Mouse (Mus musculus) urinary bladder, adult 18-20 months (tissue): ENCODE data around the gene Itpripl2.

ENCODE experiments used
- DNase-seq, 2 experiments: peaks; one replicate each; pipeline ENCODE4 v3.0.0; 2022; ENCODE audit warnings: low spot score in 2 of 2, mixed read lengths in 2 of 2

Gene Itpripl2

DNA sequence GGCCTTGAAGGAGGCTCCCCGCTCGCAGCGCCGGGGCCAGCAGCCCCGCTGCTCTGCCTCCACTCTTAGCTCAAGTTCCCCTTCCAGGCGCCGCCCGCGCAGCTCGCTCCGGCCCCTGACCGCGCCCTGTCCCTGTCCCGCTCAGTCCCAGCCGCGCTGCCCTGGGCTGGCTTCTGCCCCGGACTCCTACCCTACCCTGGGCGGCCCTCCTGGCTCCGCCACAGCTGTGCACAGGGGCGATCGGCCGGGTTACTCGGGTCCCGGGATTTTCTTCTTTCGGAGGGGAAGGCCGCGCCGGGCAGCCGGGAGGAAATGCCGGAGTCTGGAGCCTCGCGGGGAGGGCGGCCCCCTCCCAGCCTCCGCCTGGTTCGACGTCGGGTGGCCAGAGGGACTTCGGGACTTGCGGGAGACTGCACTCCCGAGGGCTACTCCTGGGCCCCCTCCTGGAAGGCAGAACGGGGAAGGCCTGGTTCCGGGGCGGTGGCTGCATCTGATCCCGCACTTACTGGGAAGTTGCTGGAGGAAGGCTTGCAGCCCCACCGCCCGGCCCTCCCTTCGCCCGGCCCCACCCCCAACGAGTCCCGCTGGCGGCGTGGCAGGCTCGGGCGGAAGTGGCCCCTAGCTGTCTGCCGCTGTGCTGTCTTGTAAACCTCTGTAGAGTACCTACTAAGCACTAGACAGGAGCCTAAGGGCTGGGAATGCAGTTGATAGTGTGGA lies at the start of gene Itpripl2:
Itpripl2 (minus strand) TSS at position 545 of the 717 bp plus-strand sequence.
- DNase-seq = peak; percentile 83 to 85

- DNase-seq = no peak
Measured at GRCm38 (mm10) chr7:118535076-118535475, 43.3 kb upstream of the Itpripl2 start.

GRCm38 (mm10) chr7:118534326-118534725 lies 42.6 kb upstream of the Itpripl2 start:
- no peak for DNase-seq

- peak in 1 of 2 experiments; percentile 92 for DNase-seq
Measured at GRCm38 (mm10) chr7:118533178-118533578, 41.4 kb upstream of the Itpripl2 start, which contains the start of gene Coq7. TSS of gene Coq7 (minus strand) at chr7:118533356.

GRCm38 (mm10) chr7:118532519-118533177 lies 40.9 kb upstream of the Itpripl2 start:
- peak; percentile 90 to 96 for DNase-seq

DNA sequence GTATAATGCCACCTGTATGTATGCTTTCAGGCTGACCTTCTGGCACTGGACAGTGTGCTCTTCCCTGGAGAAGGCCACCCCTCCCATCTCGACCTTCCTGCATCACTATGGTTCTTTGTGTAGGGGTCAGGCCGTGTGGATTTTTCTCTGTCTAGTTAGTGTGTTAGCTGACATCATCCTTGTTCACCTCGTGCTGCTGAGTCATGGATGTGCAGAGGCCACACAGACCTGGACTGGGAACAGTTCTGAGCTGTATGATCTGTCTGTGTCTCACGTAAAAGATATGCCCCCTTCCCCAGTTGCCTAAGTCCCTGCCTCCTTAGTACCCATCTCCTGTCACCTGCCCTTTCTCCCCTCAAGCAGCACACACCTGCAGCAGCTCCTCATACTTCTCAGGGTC lies 35.2 kb upstream of the Itpripl2 start:
- DNase-seq = no peak

GRCm38 (mm10) chr7:118522077-118522476 lies 30.3 kb upstream of the Itpripl2 start:
- no peak for DNase-seq

DNA sequence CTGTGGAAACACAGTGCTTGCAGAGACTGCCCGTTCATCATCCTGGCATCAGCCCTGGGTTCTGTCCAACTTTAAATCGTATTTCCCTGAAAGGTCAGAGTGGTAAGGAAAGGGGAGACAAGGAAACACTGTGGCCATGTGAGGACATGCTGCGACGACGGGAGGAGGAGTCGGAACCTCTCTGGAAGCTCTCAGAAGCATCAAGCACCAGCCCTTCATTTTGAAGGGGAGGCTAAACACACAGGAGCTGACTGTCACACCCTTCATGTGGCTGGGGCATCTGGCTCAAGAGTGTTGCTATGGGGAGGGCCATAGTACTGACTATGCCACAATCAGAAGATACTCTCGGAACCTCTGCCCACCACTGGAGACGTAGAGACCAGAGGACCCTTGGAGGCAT lies 27.9 kb upstream of the Itpripl2 start:
- no peak for DNase-seq

GRCm38 (mm10) chr7:118518687-118519086 lies 26.9 kb upstream of the Itpripl2 start:
- peak; percentile 63 to 75 for DNase-seq

DNA sequence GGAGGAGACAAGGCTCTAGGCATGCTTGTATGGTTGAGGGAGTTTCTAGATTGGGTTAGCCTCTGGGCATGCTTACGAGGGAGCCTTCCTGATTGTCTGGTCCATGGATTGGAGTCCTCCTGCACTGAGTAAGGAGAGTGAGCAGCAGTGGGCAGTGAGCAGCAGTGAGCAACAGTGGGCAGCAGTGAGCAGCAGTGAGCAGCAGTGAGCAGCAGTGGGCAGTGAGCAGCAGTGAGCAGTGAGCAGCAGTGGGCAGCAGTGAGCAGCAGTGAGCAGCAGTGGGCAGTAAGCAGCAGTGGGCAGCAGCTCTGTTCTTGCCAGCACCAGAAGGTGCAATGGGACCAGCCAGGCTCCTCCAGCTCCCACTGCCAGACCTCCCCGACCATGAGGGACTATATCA lies 26.0 kb upstream of the Itpripl2 start:
- DNase-seq = no peak

DNA sequence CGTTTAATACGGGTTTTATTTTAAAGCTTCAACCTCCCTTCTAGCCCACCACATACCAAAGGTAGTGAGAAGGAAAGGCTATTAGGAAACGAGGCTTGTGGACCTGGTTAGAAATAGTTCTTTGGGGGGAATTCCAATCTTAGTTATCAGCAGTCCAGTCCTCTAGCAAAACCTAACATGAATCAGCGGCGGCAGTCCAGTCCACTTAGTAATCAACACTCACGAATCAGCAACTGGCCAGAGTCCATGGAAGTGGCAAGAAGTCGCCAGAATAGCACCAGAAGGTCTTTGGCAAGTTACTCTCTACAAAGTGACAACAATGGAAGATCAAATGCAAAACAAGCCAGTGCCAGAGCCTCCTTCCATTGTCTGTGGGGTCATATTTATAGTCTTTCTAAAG lies 16.8 kb upstream of the Itpripl2 start:
- DNase-seq = no peak

DNA sequence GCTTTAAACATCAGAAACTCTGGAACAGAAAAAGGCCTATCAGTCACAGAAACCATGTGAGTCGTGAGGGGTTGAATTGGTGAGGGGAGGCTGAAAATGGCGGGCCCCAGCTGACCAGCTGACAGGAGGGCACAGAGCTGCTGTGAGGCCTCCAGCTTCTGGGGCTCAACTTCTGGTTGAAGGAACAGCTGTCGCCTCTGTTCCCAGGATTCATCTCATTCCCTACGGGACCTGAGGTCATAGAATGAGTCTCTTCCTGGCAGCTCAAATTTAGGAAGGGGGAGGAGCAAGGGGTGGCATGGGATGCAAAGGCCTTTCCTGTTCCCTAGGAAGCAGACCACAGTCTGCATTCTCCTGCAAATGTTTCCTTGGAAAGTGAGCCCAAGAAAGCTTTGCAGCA lies 12.1 kb upstream of the Itpripl2 start:
- no peak for DNase-seq

- DNase-seq = no peak
Measured at GRCm38 (mm10) chr7:118502333-118502732, 10.6 kb upstream of the Itpripl2 start.

- DNase-seq = no peak
Measured at GRCm38 (mm10) chr7:118499784-118500435, 8.1 kb upstream of the Itpripl2 start.

DNA sequence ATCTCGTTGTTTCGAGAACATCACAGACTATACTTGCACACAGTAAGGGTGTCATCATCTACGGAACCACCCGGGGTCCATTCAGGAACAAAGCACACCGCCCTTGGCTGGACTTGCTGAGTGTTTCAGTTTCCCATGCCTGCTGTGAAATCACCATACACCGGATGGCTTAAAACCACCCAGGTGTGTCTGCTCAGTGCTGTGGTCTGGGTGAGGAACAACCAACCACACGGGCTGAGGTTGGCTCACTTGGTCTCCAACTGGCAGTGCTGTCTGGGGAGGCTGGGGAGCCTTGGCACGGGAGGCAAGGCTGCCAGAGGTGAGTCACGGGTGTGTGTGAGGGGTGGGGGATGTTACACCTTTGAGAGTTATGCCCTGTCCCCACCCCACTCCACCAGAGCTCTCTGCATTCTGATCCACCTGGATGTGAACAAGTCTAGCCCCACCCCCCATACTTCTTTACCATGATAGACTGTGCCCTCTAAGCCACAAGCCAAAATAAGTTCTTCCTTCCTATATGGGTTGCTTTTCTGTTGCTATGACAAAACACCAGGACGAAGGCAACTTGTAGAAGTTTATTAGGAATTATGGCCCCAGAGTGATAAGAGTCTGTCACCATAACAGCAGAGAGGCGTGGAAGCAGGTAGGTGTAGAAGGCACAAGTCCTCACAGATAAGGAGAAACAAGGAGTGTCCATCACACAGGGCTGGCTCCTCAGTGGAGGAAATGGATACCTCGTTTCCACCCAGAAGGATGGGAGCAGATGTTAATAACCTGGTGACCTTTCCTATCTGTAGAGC lies 7.4 kb upstream of the Itpripl2 start:
- DNase-seq = no peak

DNA sequence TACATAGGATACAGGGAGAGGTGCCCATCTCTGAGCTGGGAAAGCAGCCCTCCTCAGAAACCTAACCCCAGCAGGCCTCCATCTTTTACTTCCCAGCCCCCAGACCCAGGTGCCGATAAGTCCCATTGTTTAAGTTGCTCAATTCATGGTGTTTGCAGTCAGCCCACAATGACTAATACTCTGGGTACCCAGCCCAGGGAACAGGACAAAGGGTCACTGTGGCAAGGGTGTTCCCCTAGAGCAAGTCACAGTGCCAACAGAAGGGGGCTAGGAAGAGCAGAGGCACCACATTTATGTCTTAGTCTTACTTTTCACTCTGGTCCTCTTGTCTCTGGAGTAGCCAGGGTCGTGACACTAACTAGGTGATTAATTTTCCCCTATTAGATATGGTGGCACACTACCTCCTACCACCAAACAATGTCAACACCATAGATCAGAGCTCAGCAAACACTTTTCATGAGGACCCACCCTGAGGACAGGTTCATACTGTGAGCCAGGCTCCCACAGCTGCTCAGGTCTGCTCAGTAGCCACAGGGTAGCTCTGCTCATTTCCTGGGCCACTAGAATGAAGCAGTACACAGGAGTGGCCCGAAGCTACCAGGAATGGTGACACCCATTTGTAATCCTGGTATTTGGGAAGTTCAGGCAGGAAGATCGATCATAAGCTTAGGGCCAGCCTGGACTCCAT lies 3.3 kb upstream of the Itpripl2 start:
- DNase-seq = peak in 1 of 2 experiments; percentile 23

DNA sequence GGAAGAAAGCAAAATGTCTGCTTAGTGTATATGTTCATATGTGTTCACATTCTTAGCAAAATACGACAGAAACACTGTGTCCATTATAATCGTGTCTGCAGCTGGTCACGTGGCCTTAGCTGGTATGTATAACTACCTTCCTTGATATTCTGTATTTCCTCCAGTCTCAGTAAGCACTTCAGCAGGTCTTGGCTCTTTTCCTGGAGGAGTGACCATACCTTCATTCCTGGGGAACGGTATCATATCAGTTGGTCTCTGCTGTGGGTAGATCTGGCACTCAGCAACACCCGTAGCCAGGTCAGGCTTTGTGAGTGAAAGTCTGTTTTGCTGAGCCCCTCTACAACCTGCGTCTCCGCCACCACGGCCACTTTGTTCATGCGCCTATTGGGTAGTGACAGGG lies 2.1 kb upstream of the Itpripl2 start:
- no peak for DNase-seq

DNA sequence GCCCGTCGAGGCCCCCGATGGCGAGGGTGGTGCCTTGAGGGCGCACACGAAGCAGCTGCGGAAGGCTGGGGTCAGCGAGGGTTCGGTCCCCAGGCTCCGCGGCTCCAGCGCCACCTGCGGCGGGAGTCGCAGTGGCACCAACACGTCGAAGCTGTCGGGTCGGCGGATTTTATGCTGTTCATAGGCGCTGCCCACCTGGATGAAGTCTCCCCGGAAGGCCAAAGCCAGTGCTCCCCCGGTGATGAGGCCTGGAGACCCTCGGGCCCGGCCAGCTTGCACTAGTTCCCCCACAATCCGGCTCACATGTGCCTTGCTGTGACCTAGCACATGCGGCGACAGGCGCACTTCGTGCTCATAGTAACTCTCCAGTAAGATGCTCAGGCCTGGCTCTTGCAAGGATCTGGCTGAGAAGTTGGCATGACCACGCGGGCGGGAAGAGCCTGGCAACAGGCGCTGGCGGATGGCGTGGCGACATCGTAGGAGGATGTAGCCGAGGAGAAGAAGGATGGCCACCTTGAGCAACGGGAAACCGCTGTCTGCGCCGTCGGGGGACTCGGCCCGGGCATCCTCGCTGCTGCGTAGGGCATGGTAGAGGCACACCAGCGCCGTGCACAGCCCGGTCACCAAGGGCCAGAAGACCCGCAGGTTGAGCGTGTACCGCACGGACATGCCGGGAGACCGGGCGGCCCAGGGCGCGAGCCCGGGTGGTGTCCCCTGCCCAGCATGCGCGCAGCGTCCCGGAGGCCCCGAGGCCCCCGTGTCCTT lies 927 bp downstream of the Itpripl2 start:
- DNase-seq = no peak

DNA sequence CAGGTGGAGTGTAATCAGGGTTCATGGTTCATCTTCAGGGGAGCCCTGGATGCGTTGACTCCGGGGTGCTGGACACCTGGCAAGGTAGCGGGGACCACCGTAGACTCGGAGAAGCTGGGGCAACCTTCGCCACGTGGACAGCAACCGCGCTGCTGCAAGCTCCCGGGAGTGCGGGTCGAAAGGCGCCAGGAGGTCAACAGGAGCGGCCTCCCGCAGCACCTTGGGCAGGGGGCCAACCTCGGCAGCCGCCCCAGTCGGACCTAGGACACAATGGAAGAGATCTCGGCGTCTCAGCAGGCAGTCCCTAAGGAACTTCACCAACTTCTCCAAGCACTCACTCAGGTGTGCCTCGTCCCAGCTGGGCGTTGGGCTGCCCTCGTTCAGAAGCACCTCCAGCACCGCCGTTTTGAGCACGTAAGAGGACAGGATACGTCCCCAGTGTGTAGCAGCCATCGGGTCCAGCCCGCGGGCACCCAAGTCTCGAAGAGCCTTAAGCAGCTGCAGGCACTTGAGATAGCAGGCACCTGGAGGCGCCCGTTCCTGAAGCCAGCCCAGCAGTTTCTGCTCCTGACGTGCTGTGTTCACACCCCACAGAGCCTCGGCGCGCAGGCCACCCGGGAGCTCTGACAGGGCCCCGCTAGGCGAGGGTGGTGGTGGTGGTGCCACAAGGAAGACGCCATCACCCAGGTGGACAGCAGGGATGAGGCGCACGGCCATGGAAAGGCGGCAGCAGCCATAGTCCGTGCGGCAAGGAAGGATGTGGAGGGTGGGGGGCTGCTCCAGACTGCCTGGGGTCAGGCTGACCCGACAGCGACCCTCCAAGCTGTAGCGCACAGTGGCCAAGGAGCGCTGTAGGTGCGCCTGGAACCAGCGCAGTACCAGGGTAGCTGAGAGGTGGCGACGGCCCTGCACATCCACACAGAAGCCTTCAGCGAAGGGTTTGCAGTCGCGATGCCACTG lies 1.8 kb downstream of the Itpripl2 start:
- no peak for DNase-seq
